Mouse (Mus musculus) layer of hippocampus, adult 9-11 months (tissue): Measurements from ENCODE around the gene Fam136a.

Source experiments
- DNase-seq: peaks from one replicate; pipeline ENCODE4 v3.0.0; 2022

Fam136a gene

GRCm38 (mm10) chr6:86399995-86400394, 34.5 kb downstream of the Fam136a start:
- no peak for DNase-seq

DNA sequence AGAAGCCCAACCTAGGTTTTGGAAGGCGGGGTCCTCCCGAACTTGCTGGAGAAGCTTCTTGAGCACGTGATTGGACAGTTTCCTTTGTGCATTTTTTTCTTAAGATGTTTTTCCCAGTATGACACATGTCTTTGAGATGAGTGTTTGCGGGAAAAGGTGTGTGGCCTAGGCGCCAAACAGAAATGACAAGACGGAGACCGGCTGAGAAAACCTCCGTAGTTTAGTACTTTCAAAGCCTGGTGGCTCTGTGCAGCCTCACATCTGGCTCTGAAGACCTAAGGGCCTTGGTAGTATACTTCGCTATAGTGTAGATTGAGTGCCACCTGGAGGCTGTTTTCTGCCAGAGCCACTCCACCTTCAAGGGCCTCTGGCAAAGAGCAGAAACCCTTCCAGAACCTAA, 35.5 kb downstream of the Fam136a start:
- peak; percentile 59 for DNase-seq

DNA sequence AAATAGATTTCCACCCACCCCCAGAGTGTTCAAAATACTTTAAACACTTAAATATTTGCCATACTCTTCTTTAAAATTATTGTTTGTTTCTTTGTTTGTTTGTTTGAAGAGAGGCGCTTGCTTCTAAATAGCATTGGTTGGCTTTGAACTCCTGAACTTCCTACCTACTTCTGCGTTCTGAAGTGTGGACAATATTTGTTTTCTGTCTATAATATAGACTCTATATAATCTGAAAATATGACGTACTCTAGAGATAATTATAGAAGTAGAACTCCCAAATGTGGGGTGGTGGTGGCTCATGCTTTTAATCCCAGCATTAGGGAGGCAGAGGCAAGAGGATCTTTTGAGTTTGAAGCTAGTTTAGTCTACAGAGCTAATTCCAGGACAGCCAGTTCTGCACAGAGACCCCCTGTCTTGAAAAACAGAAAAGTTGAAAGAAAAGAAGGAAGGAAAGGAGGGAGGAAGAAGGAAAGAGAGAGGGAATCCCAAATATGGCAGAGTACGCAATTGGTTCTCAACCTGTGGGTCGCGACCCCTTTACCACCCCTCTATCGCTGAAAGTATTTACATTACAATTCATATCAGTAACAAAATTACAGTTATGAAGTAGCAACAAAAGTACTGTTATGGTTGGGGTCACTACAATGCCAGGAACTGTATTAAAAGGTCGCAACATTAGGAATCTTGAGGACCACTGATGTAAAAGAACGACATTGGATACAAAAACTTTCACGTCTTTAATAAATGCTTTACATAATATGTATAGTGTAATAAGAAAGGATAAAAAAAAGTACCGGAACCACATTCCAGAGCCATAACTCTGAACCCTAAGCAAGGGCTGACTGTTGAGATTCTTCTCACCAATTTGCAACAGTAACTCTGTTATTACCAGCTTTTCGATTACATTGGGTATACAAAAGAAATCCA, 37.5 kb downstream of the Fam136a start:
- no peak for DNase-seq

DNA sequence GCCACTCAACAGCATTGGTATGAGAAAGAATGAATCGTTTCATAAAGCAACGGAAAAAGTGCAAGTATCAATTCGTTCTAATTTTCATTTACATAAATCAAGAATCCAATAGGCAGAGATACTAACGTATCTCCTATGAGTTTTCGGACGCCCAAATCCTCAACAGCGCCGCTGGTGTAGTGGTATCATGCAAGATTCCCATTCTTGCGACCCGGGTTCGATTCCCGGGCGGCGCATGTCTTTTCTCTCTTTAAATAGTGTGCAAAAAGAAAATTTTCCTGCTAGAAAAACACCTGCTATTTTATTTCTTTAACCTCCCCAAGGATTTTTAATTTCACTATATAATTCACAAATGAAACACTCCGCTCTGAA, 38.3 kb downstream of the Fam136a start:
- DNase-seq: peak; percentile 91

DNA sequence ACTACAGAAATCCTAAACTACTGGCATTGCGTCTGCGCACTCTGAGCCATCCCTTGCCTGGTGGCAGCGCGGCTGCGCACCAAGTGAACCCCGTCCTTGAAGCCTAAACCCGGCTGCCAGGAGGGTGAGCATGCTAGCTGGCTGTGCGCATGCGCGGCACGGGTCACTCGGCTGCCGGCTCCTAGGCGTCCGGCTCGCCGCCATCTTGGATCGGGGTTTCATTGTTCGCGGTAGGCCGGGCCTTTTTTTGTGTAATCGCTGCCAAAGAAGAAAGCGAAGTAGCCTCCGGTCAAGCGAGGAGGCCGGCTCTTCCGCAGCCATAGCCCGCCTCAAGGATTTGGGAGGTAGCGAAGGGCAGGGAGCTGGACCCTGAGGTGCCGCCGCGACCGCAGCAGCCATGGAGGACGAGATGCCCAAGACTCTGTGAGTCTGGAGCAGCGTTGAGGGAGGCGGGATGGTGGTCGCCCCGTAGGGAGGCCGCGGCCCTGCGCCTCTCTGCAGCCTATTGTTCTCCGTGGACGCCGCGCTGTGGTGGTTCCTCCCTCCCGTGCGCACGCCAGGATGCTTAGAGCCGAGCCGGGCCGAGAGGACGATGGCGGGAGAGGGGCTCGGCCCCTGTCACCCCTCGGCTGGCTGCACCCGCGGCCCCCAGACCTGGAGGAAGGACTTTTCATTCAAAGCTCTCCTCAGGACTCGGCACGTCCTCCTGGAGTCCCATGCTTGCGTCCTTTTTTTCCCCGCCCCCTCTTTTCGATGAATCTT, 38.8 kb downstream of the Fam136a start, which contains the start of gene Tia1:
Tia1 (plus strand) TSS at position 120 of the 762 bp plus-strand sequence.
- DNase-seq: peak; percentile 98

GRCm38 (mm10) chr6:86404996-86405395, 39.5 kb downstream of the Fam136a start:
- no peak for DNase-seq

DNA sequence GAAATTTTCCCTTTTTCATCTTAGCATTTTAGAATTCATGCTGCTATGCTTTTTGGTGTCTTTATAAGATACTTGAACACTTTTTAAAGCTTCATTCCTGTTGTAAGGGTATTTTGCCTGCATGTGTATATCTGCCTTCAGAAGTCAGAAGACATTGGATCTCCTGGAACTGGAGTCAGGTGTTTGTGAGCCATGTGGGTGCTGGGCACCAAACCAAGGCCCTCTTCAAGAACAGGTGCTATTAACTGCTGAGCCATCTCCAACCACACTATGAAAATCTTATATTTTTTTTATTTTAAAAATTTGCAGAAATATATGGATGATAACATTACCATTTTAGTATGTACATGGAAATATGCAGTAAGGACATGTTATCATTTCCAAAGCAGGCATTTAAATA, 40.9 kb downstream of the Fam136a start:
- DNase-seq: no peak

DNA sequence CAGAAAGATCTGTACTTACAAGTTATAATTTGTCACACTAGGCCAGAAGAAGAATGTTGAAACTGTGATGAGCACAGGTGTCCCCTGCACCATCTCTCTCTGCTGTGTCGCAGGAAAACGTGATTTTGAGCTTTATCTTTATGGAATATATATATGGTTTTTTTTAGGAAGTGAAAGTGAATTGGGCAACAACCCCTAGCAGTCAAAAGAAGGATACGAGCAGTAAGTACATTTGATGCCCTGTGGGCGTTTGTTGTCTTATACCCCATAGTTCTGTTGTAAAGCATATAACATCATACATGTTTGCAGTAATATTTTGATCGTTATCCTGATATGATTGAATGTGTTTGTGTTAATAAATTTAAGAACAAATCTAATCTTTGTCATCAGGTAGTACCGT, 53.3 kb downstream of the Fam136a start:
- no peak for DNase-seq

GRCm38 (mm10) chr6:86419239-86419638, 53.8 kb downstream of the Fam136a start:
- no peak for DNase-seq
